Mouse (Mus musculus) cerebellum, adult 8-10 months (tissue): ENCODE data around the gene Zfp961.
A peak's percentile ranks its signal among the peaks of the same experiment; 100 is the strongest.
"Not testable (repeated sequence)": the region's sequence is repeated elsewhere in the genome, so short reads cannot be mapped to it uniquely, and the experiment has no call there.

Experiments
- DNase-seq: peaks from one replicate; pipeline ENCODE4 v3.0.0; 2022

Zfp961 gene

GRCm38 (mm10) chr8:72019816-72020215 lies 69.0 kb downstream of the Zfp961 start:
- no peak for DNase-seq

- peak; percentile 32 for DNase-seq
These were observed 74.0 kb downstream of the Zfp961 start for GRCm38 (mm10) chr8:72024886-72025285.

DNA sequence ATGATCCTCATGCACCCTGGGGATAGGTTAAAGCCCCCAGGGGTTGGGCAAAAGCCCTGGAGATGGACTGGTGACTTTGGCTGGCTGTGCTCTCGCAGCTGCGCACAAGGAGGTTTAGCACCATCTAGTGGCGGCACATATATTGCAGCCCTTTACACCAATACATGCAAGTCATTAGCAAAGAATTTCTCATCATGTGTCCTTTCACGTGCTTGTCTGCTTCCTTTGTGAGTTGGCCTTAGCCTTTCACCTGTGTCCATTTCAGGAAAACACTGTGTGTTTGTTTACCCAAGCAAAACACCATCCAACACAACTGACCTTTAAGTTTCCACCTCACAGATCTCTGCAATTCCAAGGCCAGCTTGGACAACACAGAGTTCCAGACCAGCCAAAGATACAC lies 82.1 kb downstream of the Zfp961 start:
- DNase-seq = peak; percentile 45

GRCm38 (mm10) chr8:72040918-72041317 lies 90.1 kb downstream of the Zfp961 start, which contains the start of gene Olfr372:
TSS of gene Olfr372 (plus strand) at chr8:72041218.
- DNase-seq = not testable (repeated sequence)

DNA sequence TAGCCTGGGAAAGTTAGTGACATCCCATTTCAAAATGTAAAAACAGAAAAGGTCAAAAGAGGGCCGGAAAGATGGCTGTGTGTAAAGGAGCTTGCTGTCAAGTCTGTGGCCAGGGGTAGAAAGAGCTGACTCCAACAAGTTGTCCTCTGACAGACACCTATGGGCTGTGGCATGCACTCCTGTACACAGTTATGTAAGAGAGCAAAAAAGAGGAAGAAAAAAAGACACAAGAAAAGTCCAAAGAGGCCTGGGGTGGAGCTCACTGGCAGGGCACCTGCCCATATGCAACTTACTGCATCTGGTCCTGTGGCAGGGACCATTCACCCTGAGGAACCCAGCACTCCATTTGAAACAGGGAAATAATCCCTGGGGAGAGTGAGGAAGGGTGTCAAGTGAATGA lies 91.7 kb downstream of the Zfp961 start:
- DNase-seq = no peak
